8 mouse cellular contexts compared by ENCODE assay signal in genomic region chr9:107695441-107696105, GRCm38 (mm10). TPM values are rescaled to one million over a fixed set of nuclear protein-coding genes. Genes with fewer than 3 reads are reported as not detected.
DNase-seq lines count a peak whose midpoint lies in the region; ATAC-seq lines count a peak whose summit lies in the region.
"Had no signal": no experiment of that assay in that cellular context is flagged by ENCODE, and none has a peak within 500 bp of the region (broad histone marks: within the 10 kb centered on the region; RNA-seq: fewer than 3 reads in every experiment).

No protein-coding gene starts in this region.

- no peak for DNase-seq in hindbrain, embryonic 11.5 days (ENCODE audit: low spot score)
- DNase-seq in kidney, postnatal 25 days, result peak; percentile 45 to 73
- DNase-seq in cerebellum, postnatal 14 days, result no peak
- no peak for DNase-seq in MN1 (ENCODE audit: low spot score)

- no peaks in the 10 kb centered on the region for H3K9me3 ChIP-seq in hindbrain, embryonic 11.5 days (ENCODE audit: control insufficient read depth, low read length)
- no peaks in the 10 kb centered on the region for H3K9me3 ChIP-seq in hindbrain, embryonic 12.5 days (replicated peaks)
- no peaks in the 10 kb centered on the region for H3K9me3 ChIP-seq in embryonic facial prominence, embryonic 12.5 days
- H3K9me3 ChIP-seq: forebrain, embryonic 15.5 days had no signal

- 0 out of 2 replicates have a peak, but pooled peaks cover 4% of the 10 kb centered on the region for H3K27me3 ChIP-seq in hindbrain, embryonic 11.5 days (ENCODE audit: control insufficient read depth, insufficient read depth, low read length)
- peaks cover 8% of the 10 kb centered on the region for H3K27me3 ChIP-seq in hindbrain, embryonic 12.5 days
- H3K27me3 ChIP-seq in embryonic facial prominence, embryonic 12.5 days, result no peaks in the 10 kb centered on the region
- H3K27me3 ChIP-seq: forebrain, embryonic 15.5 days had no signal

- peak overlapping the region; percentile 51; the same call in 1 of the 2 replicates for H3K27ac ChIP-seq in hindbrain, embryonic 11.5 days (ENCODE audit: low read depth, low read length)
- no peak overlapping the region for H3K27ac ChIP-seq in hindbrain, embryonic 12.5 days
- peak overlapping the region; percentile 80 for H3K27ac ChIP-seq in brown adipose tissue, adult 24 weeks (replicated peaks; ENCODE audit: low read depth, low read length)
- H3K27ac ChIP-seq in embryonic facial prominence, embryonic 12.5 days, result peak overlapping the region; percentile 41; the same call in 1 of the 2 replicates
- H3K27ac ChIP-seq: forebrain, embryonic 15.5 days had no signal

- 78% methylated on average over 12 of the region's 12 CpGs for WGBS in hindbrain, embryonic 11.5 days
- WGBS in hindbrain, embryonic 12.5 days, result 69% methylated on average over 12 of the region's 12 CpGs
- WGBS in embryonic facial prominence, embryonic 12.5 days, result 84% methylated on average over 12 of the region's 12 CpGs

- 0 out of 2 replicates have a peak, but pooled peaks cover 3% of the 10 kb centered on the region for H3K36me3 ChIP-seq in hindbrain, embryonic 11.5 days (ENCODE audit: control insufficient read depth, insufficient read depth, low read length)
- peaks cover 23% of the 10 kb centered on the region for H3K36me3 ChIP-seq in hindbrain, embryonic 12.5 days
- peaks cover 48% of the 10 kb centered on the region for H3K36me3 ChIP-seq in embryonic facial prominence, embryonic 12.5 days

- H3K9ac ChIP-seq in hindbrain, embryonic 11.5 days (ENCODE audit: low read depth, low read length), result no peak overlapping the region
- no peak overlapping the region for H3K9ac ChIP-seq in hindbrain, embryonic 12.5 days
- H3K9ac ChIP-seq in embryonic facial prominence, embryonic 12.5 days, result no peak overlapping the region
- H3K9ac ChIP-seq: forebrain, embryonic 15.5 days had no signal

- H3K4me2 ChIP-seq in hindbrain, embryonic 11.5 days (replicated peaks; ENCODE audit: low read depth, low read length), result no peak overlapping the region
- no peak overlapping the region for H3K4me2 ChIP-seq in hindbrain, embryonic 12.5 days (replicated peaks)
- H3K4me2 ChIP-seq in embryonic facial prominence, embryonic 12.5 days (replicated peaks), result no peak overlapping the region
- H3K4me2 ChIP-seq: forebrain, embryonic 15.5 days had no signal

- no peak for ATAC-seq in hindbrain, embryonic 11.5 days (ENCODE audit: low FRiP score)
- no peak for ATAC-seq in hindbrain, embryonic 12.5 days (ENCODE audit: low FRiP score)
- ATAC-seq in embryonic facial prominence, embryonic 12.5 days (ENCODE audit: insufficient number of reproducible peaks, insufficient read depth, low FRiP score, low TSS enrichment), result no peak
- ATAC-seq: forebrain, embryonic 15.5 days had no signal

- H3K4me3 ChIP-seq in hindbrain, embryonic 11.5 days (ENCODE audit: low read depth, low read length), result no peak overlapping the region
- no peak overlapping the region for H3K4me3 ChIP-seq in hindbrain, embryonic 12.5 days
- H3K4me3 ChIP-seq in brown adipose tissue, adult 24 weeks (ENCODE audit: insufficient read depth, low read depth, low read length), result no peak overlapping the region
- H3K4me3 ChIP-seq in embryonic facial prominence, embryonic 12.5 days, result no peak overlapping the region
- H3K4me3 ChIP-seq: forebrain, embryonic 15.5 days had no signal

- H3K4me1 ChIP-seq in hindbrain, embryonic 11.5 days (replicated peaks; ENCODE audit: control insufficient read depth, insufficient read depth, low read length), result peaks cover 40% of the 10 kb centered on the region
- H3K4me1 ChIP-seq in hindbrain, embryonic 12.5 days, result peaks cover 72% of the 10 kb centered on the region
- H3K4me1 ChIP-seq in brown adipose tissue, adult 24 weeks (ENCODE audit: control insufficient read depth, insufficient read depth, insufficient read length, low read length), result peaks cover 31% of the 10 kb centered on the region
- H3K4me1 ChIP-seq in embryonic facial prominence, embryonic 12.5 days, result peaks cover 62% of the 10 kb centered on the region

RNA-seq across cellular contexts. Expression of gene Sema3f, which starts 14.7 kb away (rescaled TPM):
- 10.7 and 12.0 TPM in 2 replicates for polyA plus RNA-seq in hindbrain, embryonic 11.5 days (2014; fragmentation: Nextera tagmentation; extraction: Ambion mirVana)
- polyA plus RNA-seq in hindbrain, embryonic 12.5 days (2016; fragmentation: Nextera tagmentation; extraction: Ambion mirVana), result 26.8 and 28.3 TPM in 2 replicates
- polyA plus RNA-seq in brown adipose tissue, adult 24 weeks (2012; ENCODE audit: insufficient read depth, insufficient read length, missing spikeins), result 3.1 and 3.2 TPM in 2 replicates
- 52.4 and 53.1 TPM in 2 replicates for polyA plus RNA-seq in embryonic facial prominence, embryonic 12.5 days (2016; fragmentation: Nextera tagmentation; extraction: Ambion mirVana)

RNA-seq across cellular contexts. Expression of gene Gnat1, which starts 16.1 kb away (rescaled TPM):
- 0.84 and 1.2 TPM in 2 replicates for polyA plus RNA-seq in hindbrain, embryonic 11.5 days (2014; fragmentation: Nextera tagmentation; extraction: Ambion mirVana)
- 1.4 and 2.6 TPM in 2 replicates for polyA plus RNA-seq in hindbrain, embryonic 12.5 days (2016; fragmentation: Nextera tagmentation; extraction: Ambion mirVana)
- not detected in 2 replicates for polyA plus RNA-seq in brown adipose tissue, adult 24 weeks (2012; ENCODE audit: insufficient read depth, insufficient read length, missing spikeins)
- 1.4 and 3.0 TPM in 2 replicates for polyA plus RNA-seq in embryonic facial prominence, embryonic 12.5 days (2016; fragmentation: Nextera tagmentation; extraction: Ambion mirVana)

RNA-seq across cellular contexts. Expression of gene Slc38a3, which starts 26.2 kb away (rescaled TPM):
- 8.0 and 9.8 TPM in 2 replicates for polyA plus RNA-seq in hindbrain, embryonic 11.5 days (2014; fragmentation: Nextera tagmentation; extraction: Ambion mirVana)
- polyA plus RNA-seq in hindbrain, embryonic 12.5 days (2016; fragmentation: Nextera tagmentation; extraction: Ambion mirVana), result 12.5 and 12.9 TPM in 2 replicates
- polyA plus RNA-seq in brown adipose tissue, adult 24 weeks (2012; ENCODE audit: insufficient read depth, insufficient read length, missing spikeins), result 0.83 and 3.3 TPM in 2 replicates
- polyA plus RNA-seq in embryonic facial prominence, embryonic 12.5 days (2016; fragmentation: Nextera tagmentation; extraction: Ambion mirVana), result 8.2 and 8.3 TPM in 2 replicates

Comparison
In these comparisons a context has a peak if more than half of its experiments do, and no peak if none do; other contexts are left out.
1. DNase-seq: peak in kidney, postnatal 25 days (2 of 2); none in hindbrain, embryonic 11.5 days (single experiment), cerebellum, postnatal 14 days (0 of 2) and MN1 (single experiment).